Mouse (Mus musculus): Measurements from ENCODE around the gene Prpf18. TPM values are rescaled to one million over a fixed set of nuclear protein-coding genes. Genes with fewer than 3 reads are reported as not detected.

Prpf18 gene
- total RNA-seq, 2 experiments from 2014 or later, result 34.2 to 35.5 TPM

GRCm38 (mm10) chr2:4575975-4576374 lies 75.9 kb downstream of the Prpf18 start:
- DNase-seq, result no peak

GRCm38 (mm10) chr2:4575163-4575562 lies 76.8 kb downstream of the Prpf18 start:
- no peak for DNase-seq

- DNase-seq, result no peak
Measured at GRCm38 (mm10) chr2:4574251-4574650, 77.7 kb downstream of the Prpf18 start.

GRCm38 (mm10) chr2:4573386-4573785 lies 78.5 kb downstream of the Prpf18 start:
- no peak for DNase-seq

GRCm38 (mm10) chr2:4572498-4573263 lies 79.2 kb downstream of the Prpf18 start:
- DNase-seq, result no peak

Other genes starting within 250 kb of the Prpf18 start
- gene Bend7, start 65.7 kb upstream of the Prpf18 start, total RNA-seq (2021), result 1 to 10 TPM; 5.3 to 5.7 TPM
- 10 to 100 TPM; 12.0 to 13.0 TPM for gene Sephs1, start 229.5 kb upstream of the Prpf18 start, total RNA-seq (2021)

Data from heart, adult 18-20 months (tissue).